Mouse (Mus musculus): Measurements from ENCODE around the gene Frmd5. TPM values are rescaled to one million over a fixed set of nuclear protein-coding genes. Genes with fewer than 3 reads are reported as not detected.

Gene Frmd5
- polyA plus RNA-seq, 1 experiment from 2014 or later, result 2.4 TPM

DNA sequence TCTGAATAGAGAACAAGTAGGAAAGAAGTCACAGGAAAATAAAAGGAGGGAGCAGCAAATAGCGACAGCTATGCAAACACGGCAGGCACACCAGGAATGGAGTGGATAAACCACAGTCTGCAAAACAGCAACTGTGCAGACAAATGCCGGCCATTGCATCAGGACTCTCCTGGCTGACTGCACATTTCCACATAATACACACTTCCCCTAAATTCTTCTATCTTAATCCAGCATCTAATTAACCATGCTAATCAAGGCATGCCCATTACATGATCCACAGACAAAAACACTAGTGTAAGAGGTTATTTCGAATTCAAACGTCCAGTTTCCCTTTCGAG is 129.3 kb downstream of the Frmd5 start:
- H3K36me3 ChIP-seq, result no peaks in the 10 kb centered on the region
- H3K4me1 ChIP-seq, result no peaks in the 10 kb centered on the region
- H3K27me3 ChIP-seq, result no peaks in the 10 kb centered on the region
- 77% methylated on average over 6 of the region's 6 CpGs for WGBS
- no peak overlapping the region for H3K4me2 ChIP-seq
- ATAC-seq (replicated peaks; ENCODE audit: low FRiP score), result no peak
- H3K4me3 ChIP-seq (replicated peaks), result no peak overlapping the region
- no peaks in the 10 kb centered on the region for H3K9me3 ChIP-seq (replicated peaks)
- no peak overlapping the region for H3K9ac ChIP-seq
- no peak overlapping the region for H3K27ac ChIP-seq

DNA sequence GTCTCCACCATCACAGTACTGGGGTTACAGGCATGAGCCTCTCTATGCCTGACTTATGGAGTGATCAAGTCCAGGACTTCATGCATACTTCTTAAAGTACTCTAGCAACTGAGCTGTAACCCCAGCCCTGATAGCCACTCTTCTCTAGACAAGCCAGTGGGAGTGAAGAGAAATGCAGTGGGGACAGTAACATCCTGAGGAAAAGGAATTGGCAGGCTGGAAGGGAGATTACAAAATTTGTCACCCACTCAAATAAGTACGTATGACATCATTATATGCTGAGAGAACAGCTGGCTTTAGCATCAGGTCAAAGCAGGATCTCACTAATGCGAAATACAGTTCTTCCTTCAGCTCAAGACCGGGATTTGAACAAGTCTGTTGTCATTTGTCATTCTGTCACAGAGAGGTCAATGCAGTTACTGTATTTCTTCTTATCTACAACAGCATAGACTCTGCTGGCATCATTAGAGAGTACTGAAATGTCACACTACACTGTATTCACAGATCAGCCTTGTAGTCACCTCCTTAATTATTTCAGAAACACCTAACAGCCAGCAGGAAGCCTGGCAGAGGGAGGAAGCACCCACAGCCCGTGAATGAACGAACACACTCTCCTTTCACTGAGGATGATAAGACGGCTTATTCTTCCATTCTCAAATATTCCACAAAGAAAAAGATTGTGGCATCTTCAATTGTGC is 129.8 kb downstream of the Frmd5 start:
- 61% methylated on average over 6 of the region's 6 CpGs for WGBS

DNA sequence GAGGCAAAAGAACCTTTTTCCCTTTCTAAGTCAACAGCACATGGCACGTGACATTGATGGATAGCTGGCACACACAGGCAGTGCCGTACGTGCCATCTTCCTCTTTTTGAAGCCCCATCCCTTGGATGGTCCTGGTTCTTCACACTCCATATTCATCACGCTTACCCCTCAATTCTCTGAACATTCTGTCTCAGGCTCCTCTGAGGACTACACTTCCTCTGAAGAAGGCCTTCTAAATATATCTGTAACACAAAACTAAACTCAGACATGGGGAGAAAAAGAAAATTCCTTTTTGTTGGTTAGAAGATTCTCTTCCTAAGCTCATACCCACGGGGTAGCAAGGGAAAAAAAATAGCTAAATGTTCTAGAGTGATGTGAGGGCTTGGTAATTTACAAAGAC is 131.0 kb downstream of the Frmd5 start:
- Histone ChIP-seq H3K4me1 (no peaks in the 10 kb centered on the region), H3K9ac (no peak overlapping the region), H3K4me3 (replicated peaks) (no peak overlapping the region), H3K9me3 (replicated peaks) (no peaks in the 10 kb centered on the region), H3K4me2 (no peak overlapping the region), H3K27me3 (no peaks in the 10 kb centered on the region), H3K36me3 (no peaks in the 10 kb centered on the region), H3K27ac (no peak overlapping the region)
- ATAC-seq (replicated peaks; ENCODE audit: low FRiP score), result no peak
- 79% methylated on average over 5 of the region's 5 CpGs for WGBS

More for the DNA sequence above, 129.8 kb downstream of the Frmd5 start:
- H3K4me3 ChIP-seq (replicated peaks), result no peak overlapping the region
- no peaks in the 10 kb centered on the region for H3K36me3 ChIP-seq
- no peak for ATAC-seq (replicated peaks; ENCODE audit: low FRiP score)
- no peak overlapping the region for H3K27ac ChIP-seq
- no peaks in the 10 kb centered on the region for H3K27me3 ChIP-seq
- no peak overlapping the region for H3K9ac ChIP-seq
- H3K4me1 ChIP-seq, result no peaks in the 10 kb centered on the region
- H3K9me3 ChIP-seq (replicated peaks), result no peaks in the 10 kb centered on the region
- H3K4me2 ChIP-seq, result no peak overlapping the region

DNA sequence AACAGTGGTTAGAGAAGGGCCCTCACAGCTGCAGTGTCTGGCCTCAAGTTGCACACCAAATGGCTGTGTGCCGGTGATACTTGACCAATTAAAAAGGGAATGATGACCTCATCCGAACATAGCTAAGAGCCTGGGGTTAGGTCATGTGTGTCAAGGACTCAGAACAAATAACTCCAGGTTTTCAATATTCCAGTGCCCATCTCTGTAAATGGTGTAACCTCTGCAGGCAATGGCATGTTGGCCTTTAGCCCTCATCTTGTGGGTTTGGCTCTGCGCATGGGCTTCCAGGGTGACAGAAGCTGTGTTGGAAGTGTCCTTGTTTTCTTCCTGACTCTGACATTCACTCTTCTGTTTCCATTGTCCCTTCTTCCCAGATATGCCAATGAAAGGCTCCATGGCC is 131.8 kb downstream of the Frmd5 start:
- H3K9me3 ChIP-seq (replicated peaks), result no peaks in the 10 kb centered on the region
- no peak overlapping the region for H3K27ac ChIP-seq
- H3K36me3 ChIP-seq, result no peaks in the 10 kb centered on the region
- H3K4me2 ChIP-seq, result no peak overlapping the region
- no peaks in the 10 kb centered on the region for H3K4me1 ChIP-seq
- H3K9ac ChIP-seq, result no peak overlapping the region
- no peak for ATAC-seq (replicated peaks; ENCODE audit: low FRiP score)
- 72% methylated on average over 3 of the region's 3 CpGs for WGBS
- H3K27me3 ChIP-seq, result no peaks in the 10 kb centered on the region
- no peak overlapping the region for H3K4me3 ChIP-seq (replicated peaks)

DNA sequence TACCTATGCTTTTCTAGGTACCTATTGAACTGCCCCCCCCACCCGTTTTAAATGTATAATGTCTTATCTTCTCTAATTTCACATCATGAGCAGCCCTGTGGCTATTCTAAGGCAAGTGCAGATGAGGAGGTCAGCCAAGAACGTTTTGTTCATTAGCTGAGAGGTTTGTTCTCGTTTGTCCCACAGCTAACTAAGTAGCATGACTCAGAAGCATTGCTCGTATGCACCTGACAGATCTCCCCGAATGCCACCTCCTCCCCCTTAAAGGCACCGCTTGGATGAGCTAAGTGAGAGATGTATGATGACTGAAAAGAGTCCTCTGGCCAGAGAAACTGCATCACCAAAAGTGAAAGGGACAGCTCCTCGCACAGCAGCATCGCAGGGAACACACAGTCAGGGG is 132.7 kb downstream of the Frmd5 start:
- 68% methylated on average over 8 of the region's 8 CpGs for WGBS
- no peaks in the 10 kb centered on the region for H3K9me3 ChIP-seq (replicated peaks)
- no peaks in the 10 kb centered on the region for H3K36me3 ChIP-seq
- no peak overlapping the region for H3K27ac ChIP-seq
- no peak overlapping the region for H3K4me2 ChIP-seq
- ATAC-seq (replicated peaks; ENCODE audit: low FRiP score), result no peak
- no peak overlapping the region for H3K9ac ChIP-seq
- no peak overlapping the region for H3K4me3 ChIP-seq (replicated peaks)
- 0 out of 2 replicates have a peak, but pooled peaks cover 4% of the 10 kb centered on the region for H3K4me1 ChIP-seq
- H3K27me3 ChIP-seq, result no peaks in the 10 kb centered on the region

DNA sequence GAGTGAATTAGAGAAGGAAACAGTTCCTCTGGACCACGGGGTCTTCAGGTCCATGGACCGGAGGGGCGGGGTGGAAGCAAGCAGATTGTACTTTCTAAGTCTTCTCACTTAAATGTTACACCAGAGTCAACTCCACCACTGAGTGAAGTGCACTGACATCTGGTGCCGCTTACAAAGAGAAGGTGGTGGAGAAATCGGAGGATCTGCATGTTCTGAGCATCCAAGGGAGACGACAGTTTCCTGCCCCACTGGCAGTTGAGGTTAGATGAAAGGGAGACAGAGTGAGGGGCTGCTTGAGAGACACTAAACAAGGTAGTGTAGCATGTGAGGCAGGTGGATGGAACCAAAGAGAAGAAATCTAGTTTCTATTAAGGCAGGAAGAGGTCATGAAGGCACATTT is 137.0 kb downstream of the Frmd5 start:
- Histone ChIP-seq H3K4me3 (replicated peaks) (no peak overlapping the region), H3K9ac (no peak overlapping the region), H3K4me1 (0 out of 2 replicates have a peak, but pooled peaks cover 4% of the 10 kb centered on the region), H3K27me3 (no peaks in the 10 kb centered on the region), H3K9me3 (replicated peaks) (no peaks in the 10 kb centered on the region), H3K27ac (no peak overlapping the region), H3K36me3 (no peaks in the 10 kb centered on the region), H3K4me2 (no peak overlapping the region)
- 72% methylated on average over 6 of the region's 6 CpGs for WGBS
- ATAC-seq (replicated peaks; ENCODE audit: low FRiP score), result no peak

DNA sequence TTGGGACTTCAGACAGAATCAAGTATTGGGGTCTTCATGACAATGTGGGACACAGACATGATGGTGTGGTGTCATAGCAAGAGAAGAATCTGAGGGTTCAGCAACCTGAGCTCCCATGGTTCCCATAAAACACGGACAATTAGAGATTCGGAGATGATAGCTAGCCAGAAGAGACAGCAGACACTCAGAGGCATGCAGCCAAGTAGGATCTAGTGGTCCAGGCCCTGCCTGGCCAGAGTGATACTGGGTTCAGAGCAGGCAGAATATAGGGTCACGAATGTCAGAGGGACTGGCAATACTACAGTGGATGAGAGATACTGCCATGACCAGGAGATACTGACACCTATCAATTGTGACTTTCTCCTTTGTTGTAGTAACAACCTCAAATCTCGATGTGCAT is 138.6 kb downstream of the Frmd5 start:
- Histone ChIP-seq H3K4me2 (no peak overlapping the region), H3K4me3 (replicated peaks) (no peak overlapping the region), H3K9ac (no peak overlapping the region), H3K9me3 (replicated peaks) (no peaks in the 10 kb centered on the region), H3K4me1 (0 out of 2 replicates have a peak, but pooled peaks cover 4% of the 10 kb centered on the region), H3K27me3 (no peaks in the 10 kb centered on the region), H3K36me3 (no peaks in the 10 kb centered on the region), H3K27ac (no peak overlapping the region)
- no peak for ATAC-seq (replicated peaks; ENCODE audit: low FRiP score)
- WGBS, result 85% methylated on average over 4 of the region's 4 CpGs

DNA sequence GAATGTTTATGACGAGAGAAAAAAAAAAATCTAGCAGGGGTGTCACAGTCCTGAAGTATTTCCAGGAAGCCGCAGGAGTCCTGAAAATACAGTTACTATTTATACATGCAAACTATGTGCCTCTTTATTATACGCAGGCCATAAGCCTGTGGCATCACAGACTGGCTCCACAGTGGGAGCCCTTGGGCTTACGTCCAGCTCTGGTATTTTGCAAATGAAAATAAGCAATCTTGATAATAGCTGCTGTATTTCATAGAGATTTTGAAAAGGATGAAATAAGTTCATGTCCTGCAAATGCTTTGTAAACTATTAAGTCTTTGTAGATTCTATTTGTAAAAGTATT is 145.8 kb downstream of the Frmd5 start:
- no peaks in the 10 kb centered on the region for H3K27me3 ChIP-seq

DNA sequence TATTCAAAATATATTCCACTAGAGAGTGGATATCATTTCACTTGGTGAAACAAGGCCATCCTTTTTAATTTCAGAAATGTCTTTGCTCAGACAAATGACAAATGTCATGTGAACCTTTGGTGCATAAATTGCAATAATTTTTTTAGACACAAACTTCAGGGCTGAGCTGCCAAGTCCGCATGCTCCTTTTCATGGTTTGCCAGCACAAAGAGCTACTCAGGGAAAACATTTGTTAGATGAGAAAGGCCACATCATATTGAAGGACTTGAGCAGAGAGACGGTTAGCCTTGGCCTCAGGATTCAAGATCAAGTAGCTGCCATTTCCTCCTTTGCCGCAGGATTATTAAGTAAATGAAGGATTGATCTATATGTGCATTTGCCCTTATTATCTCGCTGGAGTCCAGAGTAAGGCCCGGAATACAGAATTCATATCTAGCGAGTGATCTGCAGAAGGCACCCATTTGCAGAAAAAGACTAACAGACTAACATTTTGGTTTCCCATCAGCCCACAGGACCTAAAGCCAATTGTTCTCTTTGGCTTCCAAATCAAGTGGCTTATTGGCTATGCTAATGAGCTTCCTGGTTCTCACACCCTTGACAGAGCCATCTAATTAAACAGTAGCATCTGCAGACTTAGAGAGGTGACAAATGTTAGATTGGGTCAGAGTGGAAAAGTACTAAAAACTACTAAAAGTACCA is 146.3 kb downstream of the Frmd5 start:
- Histone ChIP-seq H3K27me3 (no peaks in the 10 kb centered on the region), H3K27ac (no peak overlapping the region), H3K9ac (no peak overlapping the region), H3K4me1 (no peaks in the 10 kb centered on the region), H3K9me3 (replicated peaks) (no peaks in the 10 kb centered on the region), H3K36me3 (no peaks in the 10 kb centered on the region), H3K4me2 (no peak overlapping the region), H3K4me3 (replicated peaks) (no peak overlapping the region)
- 72% methylated on average over 6 of the region's 6 CpGs for WGBS
- no peak for ATAC-seq (replicated peaks; ENCODE audit: low FRiP score)

More for the DNA sequence above, 145.8 kb downstream of the Frmd5 start:
- H3K4me3 ChIP-seq (replicated peaks), result no peak overlapping the region
- no peaks in the 10 kb centered on the region for H3K9me3 ChIP-seq (replicated peaks)
- no peaks in the 10 kb centered on the region for H3K36me3 ChIP-seq
- WGBS, result 73% methylated on average over 4 of the region's 4 CpGs
- H3K4me1 ChIP-seq, result no peaks in the 10 kb centered on the region
- ATAC-seq (replicated peaks; ENCODE audit: low FRiP score), result no peak
- H3K27ac ChIP-seq, result no peak overlapping the region
- no peak overlapping the region for H3K9ac ChIP-seq
- no peak overlapping the region for H3K4me2 ChIP-seq

DNA sequence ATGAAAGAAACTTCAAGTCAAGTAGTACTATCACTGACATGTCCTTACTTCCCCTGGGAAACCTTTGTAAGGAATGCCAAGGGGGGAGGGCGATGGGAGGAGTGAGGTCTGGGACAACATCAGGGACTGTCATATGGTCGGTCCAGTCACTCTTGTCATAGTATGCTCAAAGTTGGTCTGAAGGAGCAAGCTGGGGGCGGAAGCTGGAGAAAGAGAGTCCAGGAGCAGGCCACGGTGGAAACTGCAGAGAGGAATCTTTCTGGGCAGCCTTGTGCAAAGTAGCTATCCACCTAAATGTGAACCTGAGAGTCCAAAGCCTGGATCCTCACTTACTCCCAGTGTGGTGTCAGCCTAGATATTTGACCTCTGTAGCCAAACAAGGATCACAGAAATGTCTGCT is 147.5 kb downstream of the Frmd5 start:
- H3K9ac ChIP-seq, result no peak overlapping the region
- WGBS, result 81% methylated on average over 4 of the region's 4 CpGs
- no peaks in the 10 kb centered on the region for H3K9me3 ChIP-seq (replicated peaks)
- H3K4me1 ChIP-seq, result no peaks in the 10 kb centered on the region
- no peak overlapping the region for H3K4me3 ChIP-seq (replicated peaks)
- H3K4me2 ChIP-seq, result no peak overlapping the region
- no peaks in the 10 kb centered on the region for H3K27me3 ChIP-seq
- no peak overlapping the region for H3K27ac ChIP-seq
- no peaks in the 10 kb centered on the region for H3K36me3 ChIP-seq
- no peak for ATAC-seq (replicated peaks; ENCODE audit: low FRiP score)

DNA sequence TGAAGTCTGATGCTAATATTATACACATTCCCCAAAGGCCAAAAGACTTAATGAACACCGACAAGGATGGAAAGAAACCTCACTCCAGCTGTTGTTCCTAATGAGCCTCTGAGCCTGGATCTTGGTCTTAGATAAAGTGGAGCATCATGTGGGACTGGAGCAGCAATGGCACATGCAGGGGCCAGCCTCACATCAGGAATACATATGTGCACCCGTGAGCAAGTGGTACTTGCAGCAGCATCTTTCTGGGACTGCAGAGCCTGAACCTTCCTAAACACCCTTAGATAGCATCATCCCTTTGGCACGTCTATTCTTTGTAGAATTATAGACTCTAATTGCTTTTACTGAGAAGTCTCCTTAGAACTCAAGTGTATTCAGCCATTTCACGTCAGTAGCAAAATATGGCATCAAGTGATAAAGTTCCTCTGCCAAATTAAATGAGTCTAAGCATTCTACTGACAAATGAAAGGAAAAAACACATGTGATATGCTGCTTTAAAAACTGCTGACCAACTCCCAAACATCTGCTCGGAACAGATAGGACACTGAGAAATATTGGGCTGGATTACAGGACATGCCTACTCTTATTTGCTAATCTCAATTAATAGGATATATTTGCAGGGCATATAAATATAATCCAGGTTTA is 148.6 kb downstream of the Frmd5 start:
- 76% methylated on average over 5 of the region's 5 CpGs for WGBS
- Histone ChIP-seq H3K27ac (no peak overlapping the region), H3K4me3 (replicated peaks) (no peak overlapping the region), H3K27me3 (no peaks in the 10 kb centered on the region), H3K9me3 (replicated peaks) (no peaks in the 10 kb centered on the region), H3K4me1 (no peaks in the 10 kb centered on the region), H3K36me3 (no peaks in the 10 kb centered on the region), H3K9ac (no peak overlapping the region), H3K4me2 (no peak overlapping the region)
- no peak for ATAC-seq (replicated peaks; ENCODE audit: low FRiP score)

DNA sequence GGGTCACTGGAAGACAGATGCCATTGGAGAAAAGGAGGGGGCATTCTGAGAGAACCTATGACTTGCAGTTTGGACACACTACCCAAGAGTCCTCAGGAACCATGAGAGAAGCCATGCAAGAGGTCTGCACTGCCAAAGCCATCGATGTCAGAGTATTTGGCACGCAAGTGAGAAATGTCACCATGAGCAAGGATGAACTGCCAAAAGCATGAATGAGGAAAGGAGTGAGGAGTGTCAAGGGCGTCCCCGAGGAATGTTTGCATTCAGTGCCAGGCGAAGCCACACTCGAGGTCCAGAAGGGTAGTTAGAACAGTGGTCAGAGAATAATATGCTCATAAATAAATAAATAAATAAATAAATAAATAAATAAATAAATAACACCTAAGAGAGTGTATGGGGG is 150.9 kb downstream of the Frmd5 start:
- 80% methylated on average over 6 of the region's 6 CpGs for WGBS
- no peak overlapping the region for H3K4me3 ChIP-seq (replicated peaks)
- no peak overlapping the region for H3K9ac ChIP-seq
- ATAC-seq (replicated peaks; ENCODE audit: low FRiP score), result no peak
- H3K4me2 ChIP-seq, result no peak overlapping the region
- no peak overlapping the region for H3K27ac ChIP-seq
- H3K36me3 ChIP-seq, result no peaks in the 10 kb centered on the region
- H3K9me3 ChIP-seq (replicated peaks), result no peaks in the 10 kb centered on the region
- H3K27me3 ChIP-seq, result no peaks in the 10 kb centered on the region
- no peaks in the 10 kb centered on the region for H3K4me1 ChIP-seq

Measured in kidney, embryonic 15.5 days (tissue).